Mouse (Mus musculus) kidney, adult 18-20 months (tissue): Measurements from ENCODE around the gene Emg1.

Experiments used
- DNase-seq: peaks from one replicate; pipeline ENCODE4 v3.0.0; 2021

Gene Emg1

DNA sequence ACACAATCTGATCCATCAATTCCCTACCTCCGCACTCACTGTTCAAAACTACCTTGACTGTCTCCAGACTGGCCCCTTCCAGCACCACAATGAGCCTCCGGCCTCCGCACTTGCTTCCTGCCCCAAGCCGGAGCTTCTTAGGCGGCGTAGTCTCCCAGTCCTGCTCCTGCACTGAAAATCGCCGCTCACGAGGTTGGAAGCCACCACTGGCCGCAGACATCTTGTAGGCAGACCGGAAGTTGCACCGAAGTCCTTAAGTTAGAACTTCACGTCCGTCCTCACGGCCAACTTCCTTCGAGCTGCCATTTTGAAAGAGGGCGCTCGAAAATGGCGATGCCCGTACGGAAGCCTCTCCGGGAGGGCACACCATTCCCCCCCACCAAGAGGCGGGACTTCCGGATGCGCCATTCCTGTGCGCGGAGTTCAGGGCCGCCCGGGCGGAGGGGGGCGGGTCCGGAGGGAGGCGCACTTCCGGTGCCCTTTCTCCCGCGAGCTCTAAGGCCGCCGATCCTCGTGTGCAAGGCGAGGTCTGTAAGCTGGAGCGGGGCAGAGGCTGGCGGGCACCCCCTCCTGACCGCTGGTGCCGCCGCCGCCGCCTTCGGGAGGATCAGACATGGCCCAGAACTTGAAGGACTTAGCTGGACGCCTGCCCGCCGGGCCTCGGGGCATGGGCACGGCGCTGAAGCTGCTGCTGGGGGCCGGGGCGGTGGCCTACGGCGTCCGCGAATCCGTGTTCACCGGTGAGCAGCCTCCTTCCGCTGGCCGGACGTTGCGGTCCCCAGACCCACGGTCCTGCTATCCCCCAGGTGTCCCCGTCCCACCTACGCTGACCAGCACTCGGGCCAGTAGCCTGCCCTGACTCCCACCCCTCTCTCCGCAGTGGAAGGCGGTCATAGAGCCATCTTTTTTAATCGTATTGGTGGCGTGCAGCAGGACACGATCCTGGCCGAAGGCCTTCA, at the start of gene Emg1, which contains the start of gene Phb2:
Gene Emg1 (minus strand): TSS at position 355 of the 959 bp plus-strand sequence.
Gene Phb2 (plus strand): TSS at position 513 of the 959 bp plus-strand sequence.
- peak; percentile 99 for DNase-seq

DNA sequence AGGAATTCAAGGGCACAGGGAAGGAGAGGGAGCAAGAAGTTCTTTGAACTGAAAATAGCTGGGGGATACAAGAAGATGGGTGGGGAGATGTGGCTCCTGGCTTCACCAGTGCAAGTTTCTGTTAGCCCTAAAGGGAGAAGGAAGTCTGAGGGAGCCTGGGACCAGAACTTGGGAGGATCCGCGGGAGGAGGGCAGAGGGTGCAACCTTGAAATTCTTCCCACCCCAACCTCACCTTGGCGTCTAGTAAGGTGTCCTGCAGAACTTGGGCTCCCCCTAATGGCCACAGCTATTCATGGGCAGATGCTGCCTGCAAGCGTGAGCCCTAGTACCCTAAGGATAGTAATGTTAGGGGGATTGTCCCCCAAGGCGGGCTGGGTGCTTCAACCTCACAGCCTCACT, 47.3 kb upstream of the Emg1 start:
- DNase-seq, result peak; percentile 88

DNA sequence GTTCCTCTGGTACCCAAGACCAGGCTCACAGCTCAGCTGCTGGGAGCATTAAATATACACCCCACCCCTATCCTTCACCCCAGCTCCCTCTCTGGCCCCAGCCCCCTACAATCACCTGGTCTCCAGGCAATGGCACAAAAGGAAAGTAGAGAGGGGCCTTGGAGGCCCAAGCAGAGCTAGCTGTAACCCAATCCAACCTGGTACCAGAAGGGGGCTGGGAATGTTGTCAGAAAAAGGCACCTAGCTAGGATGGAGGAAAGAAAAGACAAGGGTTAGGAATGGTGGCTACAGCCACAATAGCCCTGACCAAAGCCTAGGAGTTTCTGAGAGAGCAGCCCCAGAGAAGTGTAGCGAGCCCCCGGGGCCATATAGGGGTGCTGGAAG, 46.9 kb upstream of the Emg1 start:
- DNase-seq, result no peak

DNA sequence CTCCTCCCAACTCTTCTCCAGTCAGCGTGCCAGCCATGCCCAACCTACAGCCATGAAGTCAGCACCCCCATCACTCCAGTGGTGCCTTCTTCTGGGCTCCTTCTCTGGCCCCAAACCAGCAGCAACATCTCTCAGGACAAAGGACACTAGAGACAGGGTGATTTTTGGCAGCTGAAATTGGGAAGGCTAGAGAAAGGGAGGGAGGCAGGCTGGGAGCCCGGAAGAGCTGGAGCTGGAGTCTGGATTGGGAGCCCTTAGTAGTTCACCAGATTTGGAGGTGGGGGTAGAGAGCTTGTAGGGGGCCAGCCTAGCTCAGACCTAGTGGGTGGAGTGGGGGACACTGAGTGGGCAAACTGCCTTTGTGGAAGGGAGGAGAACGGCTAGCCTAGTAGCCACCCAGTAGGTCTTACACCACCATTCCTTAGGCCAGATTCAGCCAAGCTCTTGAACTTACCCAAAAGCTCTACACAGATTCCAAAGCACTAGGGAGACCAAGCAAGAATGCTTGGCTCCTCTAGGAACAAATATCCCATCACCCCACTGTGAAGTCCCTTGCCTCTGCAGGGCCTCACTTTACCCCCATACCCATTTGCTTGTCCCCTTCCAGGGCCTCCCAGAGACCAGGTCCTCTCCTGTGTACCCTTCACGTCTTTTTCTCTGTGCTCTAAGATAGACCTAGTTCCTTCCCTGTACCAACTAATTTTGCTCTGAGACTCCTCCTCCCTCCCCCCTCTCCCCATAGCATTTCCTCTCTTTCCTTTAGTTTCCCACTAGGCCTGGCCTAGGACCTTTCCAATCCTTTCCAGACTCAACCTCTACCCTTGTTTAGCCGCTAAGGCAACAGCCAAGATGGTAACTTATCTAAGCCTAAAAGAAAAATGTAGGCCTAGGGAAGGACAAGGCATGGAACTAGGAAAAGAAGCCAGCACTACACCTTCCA, 46.2 kb upstream of the Emg1 start:
- peak; percentile 47 for DNase-seq

DNA sequence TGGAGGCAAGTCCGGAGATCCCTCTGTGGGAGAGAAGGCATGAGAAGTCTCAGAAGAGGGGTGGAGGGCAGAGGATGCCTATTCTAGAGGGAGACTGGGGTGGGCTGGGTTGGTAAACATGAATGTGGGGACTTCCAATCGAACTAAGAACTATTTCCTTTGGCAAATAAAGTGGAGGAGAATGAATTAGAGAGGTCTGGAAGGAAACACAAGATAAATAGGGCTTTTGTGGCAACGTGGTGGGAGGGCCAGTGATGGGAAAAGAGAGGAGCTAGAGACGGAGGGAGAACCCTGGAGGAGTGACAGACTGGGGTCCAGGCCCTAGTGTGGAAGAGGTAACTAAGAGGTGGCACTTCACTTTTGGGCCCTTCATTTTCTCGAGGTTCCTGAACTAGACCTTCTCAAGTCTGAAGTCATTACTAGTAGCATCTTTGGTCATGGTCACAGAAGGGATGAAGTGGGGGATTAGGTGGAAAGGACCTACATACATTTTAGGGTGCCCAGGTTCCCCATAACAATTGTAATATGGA, 45.4 kb upstream of the Emg1 start:
- no peak for DNase-seq

DNA sequence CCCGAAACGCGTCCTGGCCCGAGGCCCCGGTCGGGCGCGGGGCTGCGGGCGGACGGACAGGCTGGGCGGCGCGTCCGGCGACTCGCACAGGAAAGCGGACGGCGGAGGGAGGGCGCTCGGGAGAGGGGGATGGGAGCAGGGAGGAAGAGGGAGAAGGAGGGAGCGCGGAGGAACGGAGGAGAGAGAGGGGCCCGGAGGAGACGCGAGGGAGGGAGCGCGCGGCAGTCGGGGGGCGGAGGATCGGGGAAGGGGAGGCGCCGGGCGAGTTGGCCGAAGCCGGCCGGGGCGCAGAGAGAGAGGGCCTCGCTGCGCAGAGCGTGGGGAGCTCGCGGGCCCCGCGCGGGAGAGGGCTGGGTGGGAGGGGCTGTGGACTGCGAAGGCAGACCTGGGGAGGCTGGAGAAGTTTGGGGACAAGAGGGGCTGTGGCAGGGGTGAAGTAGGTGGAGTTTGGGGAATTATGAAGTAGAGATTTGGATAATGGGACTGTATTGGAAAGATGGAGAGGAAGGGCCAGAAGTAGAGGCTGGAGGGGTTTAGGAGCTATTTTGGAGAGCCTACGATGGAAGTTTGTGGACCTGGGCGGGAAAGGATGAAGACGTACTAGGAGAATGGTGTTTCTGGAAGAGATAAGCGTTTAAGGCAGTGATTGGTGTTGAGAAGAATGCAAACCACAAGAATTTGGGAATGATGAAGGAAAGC, 44.8 kb upstream of the Emg1 start:
- peak; percentile 86 for DNase-seq

DNA sequence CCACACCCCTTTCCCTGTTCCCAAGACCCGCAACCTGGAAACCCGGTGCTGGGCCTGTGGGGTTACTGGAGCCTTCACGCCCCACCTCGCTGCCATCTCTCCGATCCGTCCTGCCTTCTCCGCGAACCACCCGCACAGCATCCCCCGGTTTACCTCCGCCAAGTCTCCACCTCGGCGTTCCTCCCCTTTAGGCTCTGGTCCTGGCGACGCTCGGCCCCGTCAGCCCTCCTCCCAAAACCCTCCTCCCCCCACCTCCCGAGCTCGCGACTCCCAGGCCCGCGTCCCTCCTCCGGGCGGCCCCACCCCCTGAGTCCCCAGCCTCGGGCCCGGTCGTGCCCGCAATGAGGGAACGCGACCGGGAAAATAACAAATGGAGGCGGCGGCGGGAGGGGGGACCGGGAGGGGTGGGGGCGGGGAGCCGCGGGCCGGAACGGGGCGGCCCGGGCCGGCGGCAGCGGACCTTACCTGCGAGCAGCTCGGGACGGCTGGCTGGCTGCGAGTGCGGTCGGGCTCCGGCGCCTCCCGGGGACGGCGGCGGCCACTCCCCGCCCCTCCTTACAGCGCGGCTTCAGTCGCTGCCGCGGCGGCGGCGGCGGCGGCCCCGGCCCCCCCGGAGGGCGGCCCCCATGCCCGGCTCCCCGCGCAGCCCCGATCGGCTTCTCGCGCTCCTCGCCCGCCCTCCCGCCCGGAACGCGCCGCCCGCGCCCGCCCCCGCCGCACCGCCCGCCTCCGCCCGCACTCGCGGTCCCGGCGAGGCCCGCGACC, 44.0 kb upstream of the Emg1 start, which contains the start of the genes Gm45234 and Atn1:
Gene Gm45234 (minus strand): TSS at position 191 of the 765 bp plus-strand sequence.
Gene Atn1 (minus strand): TSS at position 694 of the 765 bp plus-strand sequence.
- peak; percentile 79 for DNase-seq

DNA sequence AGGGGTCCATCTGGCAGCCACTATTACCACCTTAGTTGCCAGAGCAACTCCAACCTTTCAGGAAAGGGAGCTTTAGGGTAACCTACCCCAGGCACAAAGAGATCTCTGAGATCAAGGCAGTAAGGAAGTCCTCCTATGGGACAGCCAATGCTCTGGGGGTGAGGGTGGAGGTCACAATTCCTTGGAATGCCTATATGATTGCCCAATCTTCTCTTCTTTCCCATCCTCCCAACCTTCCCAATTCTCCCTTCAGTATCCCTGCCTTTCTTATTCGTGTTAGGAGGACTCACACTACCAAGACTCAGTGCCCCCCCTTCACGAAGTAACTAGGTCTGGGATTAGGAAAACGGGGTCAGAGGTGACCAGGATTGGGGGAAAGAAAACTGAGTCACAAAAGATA, 43.3 kb upstream of the Emg1 start:
- DNase-seq, result no peak

DNA sequence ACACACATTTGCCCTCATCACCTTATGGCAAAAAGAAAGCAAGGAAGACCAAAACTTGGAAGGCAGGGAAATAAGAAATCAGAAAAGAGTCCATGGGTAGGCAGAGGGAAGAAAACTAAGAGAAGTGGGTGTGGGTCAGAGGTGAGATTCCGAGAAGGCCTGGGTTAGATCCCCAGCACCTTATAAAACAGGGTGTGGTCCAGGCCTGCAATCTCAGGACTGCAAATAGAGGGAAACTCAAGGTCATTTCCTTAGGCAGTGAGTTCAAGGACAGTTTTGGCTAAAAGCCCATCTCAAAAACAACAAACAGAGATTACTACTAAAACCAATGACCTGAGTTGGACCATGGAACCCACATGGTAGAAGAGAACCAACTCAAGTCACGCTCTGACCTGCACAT, 41.9 kb upstream of the Emg1 start:
- no peak for DNase-seq

DNA sequence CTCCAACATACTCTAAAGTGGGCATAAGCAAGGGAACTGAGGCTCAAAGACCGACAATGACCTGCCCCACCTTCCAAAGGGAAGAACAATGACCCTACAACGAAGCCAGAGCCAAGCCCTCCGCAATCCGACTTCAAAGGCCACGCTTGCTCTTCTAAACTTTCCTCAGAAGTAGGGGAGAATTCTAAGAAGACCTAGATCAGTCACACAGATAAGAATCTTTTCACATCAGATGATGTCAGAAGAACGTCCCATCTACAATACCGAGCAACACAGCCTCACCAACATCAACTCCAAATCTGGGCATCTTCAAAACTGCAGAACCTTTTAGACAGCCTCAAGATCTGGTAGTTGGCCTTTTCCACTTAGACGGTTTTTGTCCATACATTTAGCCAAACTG, 38.4 kb upstream of the Emg1 start:
- no peak for DNase-seq

DNA sequence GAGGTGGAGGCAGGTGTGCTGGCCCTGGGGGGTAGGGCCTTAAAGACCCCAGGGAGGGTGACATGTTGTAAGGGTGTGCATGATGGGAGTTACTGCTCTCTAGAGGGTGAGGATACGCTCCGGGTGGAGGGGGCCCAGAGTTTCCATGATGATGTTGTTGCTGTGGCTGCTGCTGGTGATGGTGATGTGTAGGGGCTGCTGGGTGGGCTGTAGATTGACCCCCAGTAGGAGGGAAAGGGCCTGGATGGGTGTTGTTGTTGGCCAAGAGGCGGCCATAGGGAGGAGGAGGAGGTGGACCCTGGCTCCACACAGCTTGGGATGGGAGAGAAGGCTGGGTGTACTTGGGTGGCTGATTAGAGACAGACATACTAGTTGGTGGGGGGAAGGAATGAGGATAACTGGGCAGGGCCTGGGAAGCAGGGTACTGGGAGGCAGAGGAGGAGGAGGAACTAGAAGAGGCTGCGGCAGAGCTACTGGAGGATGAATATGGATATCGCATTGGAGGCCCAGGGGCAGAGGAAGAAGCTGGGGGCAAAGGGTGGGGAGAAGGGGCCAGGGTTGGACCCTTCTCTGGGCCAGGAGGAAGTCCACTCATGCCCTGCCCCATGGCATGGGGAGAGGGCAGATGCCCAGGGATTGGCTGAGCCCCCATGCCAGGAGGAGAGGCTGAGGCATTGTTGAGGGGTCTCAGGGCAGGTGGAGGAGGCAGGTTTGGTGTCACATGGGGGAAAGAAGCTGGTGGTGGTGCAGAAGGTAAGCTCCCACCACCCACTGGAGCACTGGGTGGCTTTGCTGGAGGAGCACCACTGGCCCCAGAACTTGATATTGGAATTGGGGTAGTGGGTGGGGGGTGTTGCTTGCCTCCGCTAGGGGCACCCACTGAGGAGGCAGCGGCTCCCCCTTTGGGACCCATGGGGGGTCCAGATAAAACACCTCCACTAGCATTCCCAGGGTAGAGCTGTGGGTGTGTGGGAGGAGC, 35.0 kb upstream of the Emg1 start:
- DNase-seq, result no peak

DNA sequence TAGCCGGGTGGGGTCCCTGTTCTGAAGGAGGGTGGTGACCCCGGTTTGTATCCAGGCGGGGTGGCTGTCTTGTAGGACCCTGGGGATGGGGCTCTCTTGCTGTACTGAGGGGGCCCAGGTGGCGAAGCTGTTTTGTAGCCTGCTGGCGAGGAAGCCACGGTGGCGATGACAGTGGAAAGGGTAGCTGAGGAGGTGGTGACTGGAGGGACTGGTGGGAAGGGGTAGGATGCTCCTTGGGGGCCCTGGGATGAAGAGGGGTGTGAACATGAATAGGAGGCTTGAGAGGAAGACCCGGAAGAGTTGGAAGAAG, 34.3 kb upstream of the Emg1 start:
- DNase-seq, result no peak

DNA sequence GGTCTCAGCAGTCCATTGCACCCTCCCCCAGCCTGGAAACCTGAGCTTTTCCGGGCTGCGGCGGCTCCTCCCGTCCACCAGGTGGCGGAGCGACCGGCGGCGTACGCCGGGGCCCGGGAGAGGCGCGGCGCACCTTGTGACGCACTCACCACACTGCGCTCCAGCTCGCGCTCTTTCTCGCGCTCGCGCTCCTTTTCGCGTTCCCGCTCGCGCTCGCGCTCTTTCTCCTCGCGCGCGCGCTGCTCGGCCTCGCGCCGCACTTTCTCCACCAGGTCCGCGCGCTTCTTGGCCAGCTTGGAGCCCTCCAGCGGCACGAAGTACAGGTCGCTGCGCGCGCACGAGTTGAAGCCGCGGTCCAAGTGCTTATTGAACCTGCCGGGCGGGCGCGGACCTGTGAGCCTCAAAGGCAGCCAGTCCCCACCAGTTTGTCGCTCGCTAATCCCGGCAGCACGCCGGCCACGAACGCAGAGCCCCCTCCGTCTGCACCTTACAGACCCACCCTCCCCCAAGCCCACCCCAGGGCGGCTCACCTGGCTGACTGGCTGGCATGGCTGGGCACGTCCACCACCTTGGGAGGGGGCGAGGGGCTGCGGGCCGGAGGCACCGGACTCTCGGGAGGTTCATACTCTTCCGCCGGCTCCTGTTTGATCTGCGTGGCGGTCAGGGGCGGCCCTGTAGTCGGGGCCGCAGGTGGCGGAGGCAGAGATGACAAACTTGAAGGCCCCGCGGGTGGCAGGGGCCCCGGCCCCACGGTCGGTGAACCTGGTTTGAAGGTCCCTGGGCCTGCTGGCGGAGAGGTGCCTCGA, 33.7 kb upstream of the Emg1 start:
- DNase-seq, result peak; percentile 94

DNA sequence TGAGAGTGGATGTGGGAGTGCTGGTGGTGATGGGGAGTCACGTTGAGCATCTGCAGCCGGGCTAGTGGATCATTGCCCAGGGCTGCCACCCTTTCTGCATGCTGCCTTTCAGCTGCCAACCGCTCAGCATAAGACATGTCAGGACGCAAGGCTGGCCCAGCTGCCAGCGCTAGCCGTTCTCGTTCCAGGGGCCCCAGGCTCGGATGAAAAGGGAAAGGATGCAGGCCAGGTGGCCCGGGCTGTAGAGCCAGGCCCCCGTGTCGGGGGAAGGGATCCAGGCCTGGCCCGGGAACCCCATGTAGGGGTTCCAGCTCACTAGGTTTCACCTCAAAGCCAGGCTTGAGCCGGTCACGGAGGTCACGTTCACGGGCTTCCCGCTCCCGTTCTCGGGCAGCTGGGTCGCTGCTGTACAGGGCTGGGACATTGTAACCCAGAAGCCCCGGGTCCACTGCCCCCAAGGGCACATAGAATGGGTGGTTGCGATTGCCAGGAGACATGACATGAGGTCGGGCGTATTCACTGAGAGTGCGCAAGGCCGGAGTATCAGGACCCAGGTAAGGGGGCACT, 32.9 kb upstream of the Emg1 start:
- DNase-seq, result peak; percentile 29

DNA sequence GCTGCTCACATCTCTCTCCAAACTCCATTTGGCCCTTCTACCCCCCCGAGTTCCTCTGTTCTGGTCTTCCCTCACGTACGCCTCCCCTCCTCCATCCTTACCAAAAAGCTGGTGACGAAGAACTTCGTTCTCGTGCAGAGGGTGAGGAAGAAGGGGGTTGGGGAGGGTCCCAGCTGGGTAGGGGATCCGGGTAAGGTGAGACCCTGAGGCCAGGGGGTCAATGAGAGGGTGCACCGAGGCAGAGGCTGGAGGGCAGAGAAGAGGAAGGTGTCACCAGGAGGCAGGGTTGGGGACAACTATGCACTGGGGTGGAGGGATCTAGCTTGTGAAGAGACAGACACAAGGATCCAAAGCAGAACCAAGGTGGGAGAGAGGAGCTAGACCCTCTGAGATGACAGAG, 31.7 kb upstream of the Emg1 start:
- no peak for DNase-seq

DNA sequence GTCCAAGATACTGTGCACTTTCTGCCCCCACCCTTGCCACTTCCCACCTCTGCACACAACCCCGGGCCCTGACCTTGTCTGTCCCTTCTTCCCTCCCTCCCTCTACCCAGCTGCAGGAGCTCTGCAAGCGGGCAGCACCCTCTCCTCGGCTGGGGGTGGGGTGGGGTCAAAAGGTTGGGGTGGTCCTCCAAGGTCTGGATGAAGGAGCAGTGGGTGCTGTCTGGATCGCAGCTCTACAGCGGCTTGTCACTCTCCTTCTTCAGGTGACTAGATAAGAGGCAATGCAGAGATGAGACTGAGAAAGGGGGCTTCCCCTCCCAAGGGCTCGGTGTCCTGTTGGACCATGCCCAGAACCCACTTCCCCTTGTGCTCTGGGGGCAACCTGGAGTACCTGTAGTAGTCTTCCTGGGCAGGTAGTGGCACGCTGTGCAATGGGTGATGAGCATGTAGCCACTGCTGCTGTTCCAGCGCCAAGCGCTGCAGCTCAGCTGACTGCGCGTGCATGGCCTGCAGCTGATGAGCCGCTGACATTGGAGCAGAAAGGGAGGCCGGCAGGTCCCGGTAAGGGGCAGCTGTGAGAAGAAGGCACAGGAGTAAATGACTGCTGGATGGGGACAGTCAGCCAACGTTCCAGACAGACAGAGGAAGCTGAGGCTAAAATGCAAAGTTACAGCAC, 31.0 kb upstream of the Emg1 start:
- no peak for DNase-seq

DNA sequence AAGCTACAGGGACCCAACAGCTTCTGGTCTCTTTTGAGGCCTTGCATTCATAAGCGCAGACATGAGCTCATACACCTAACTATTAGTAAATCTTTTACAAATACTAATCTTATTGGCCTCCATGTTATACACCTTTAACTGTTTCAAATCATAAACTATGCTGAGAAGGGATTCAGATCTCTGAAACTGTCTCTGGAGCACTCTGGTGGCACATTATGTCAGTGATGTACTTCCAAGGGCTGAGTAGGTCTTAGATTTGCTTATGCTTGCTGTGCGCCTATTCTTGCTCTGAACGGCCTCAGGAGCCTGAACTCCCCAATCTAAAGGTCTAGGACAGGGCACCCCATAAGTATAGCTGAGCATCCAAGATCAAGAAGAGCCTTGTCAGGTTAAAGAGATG, 29.9 kb upstream of the Emg1 start:
- DNase-seq, result no peak

DNA sequence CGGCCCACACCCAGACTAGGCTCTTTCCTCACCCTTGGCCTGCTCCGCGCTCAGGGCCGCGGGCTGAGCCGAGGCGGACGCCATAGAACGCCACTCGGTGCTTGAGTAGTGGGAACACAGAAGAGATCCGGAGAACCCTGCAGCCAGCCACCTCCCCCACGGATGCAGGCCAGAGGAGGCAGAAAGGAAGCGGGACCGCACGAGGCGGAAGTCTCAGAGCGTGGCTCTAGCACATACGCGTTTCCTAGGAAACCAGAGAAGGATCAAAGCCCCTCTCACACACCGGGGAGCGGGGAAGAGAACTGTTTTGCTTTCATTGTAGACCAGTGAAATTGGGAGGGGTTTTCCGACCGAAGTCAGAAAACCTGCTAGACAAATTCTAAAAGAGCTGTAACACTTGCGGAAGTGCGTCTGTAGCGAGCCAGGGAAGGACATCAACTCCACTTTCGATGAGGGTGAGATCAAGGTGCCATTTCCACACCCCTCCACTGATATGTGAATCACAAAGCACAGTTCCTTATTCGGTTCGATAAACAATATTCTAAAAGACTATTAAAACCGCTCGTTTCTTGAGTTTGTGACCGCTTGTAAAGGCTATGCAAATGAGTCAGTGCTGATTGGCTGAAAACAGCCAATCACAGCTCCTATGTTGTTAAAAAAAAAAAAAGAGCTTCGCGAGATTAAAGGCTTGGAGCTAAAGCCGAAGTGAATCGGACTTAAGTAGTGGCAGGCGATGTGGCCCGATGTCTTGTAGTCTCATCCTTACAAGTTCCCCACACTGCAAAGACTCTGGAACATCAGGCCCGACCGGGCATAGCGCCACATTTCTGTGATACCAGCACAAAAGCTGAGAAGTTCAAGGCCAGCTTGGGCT, 29.1 kb upstream of the Emg1 start, which contains the start of gene Grcc10:
Gene Grcc10 (minus strand): TSS at position 487 of the 874 bp plus-strand sequence.
- peak; percentile 89 for DNase-seq
